Mouse (Mus musculus): ENCODE results near the gene Ap3b2.

DNA sequence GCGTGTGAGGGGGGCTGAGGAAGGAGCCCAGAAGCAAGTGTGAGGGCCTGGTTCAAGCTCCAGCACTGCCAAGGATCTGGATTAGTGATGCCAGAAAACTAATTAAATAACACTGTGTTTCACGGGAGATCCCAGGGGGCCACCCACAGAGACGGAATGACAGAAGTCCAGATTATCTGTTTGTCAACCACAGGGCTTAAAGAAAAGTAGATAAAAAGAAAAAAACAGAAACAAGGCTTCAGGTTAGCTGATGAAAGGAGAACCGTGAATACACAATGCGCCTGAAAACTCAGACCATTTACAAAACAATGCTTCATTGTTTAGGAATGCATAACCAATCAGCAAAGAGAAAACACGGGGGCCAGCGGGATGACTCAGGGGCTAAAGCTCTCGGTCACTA is 12.9 kb downstream of the Ap3b2 start:
- TF ChIP-seq CTCF (IDR thresholded peaks at IDR 0.05; ENCODE audit: low read depth, low read length) (no peak), GATA1 (IDR thresholded peaks at IDR 0.05; ENCODE audit: borderline replicate concordance, low read length) (no peak), TAL1 (conservative IDR thresholded peaks at IDR 0.05; ENCODE audit: low read depth, low read length) (no peak), POLR2AphosphoS5 (IDR thresholded peaks at IDR 0.05; ENCODE audit: insufficient replicate concordance, low read depth, low read length) (no peak)
